Mouse (Mus musculus): ENCODE results near the gene Ushbp1.

- TF ChIP-seq CTCF (IDR thresholded peaks at IDR 0.05; ENCODE audit: control insufficient read depth, insufficient read depth, insufficient read length) (no peak), MAX (IDR thresholded peaks at IDR 0.05) (no peak), USF1 (IDR thresholded peaks at IDR 0.05; ENCODE audit: low read depth) (no peak), CEBPB (IDR thresholded peaks at IDR 0.05; ENCODE audit: low read depth) (no peak), MYOG (IDR thresholded peaks at IDR 0.05; ENCODE audit: control insufficient read depth, extremely low read depth, insufficient read length) (no peak), FOSL1 (IDR thresholded peaks at IDR 0.05; ENCODE audit: insufficient read depth, low read length, poor library complexity, severe bottlenecking) (no peak)
Measured at GRCm38 (mm10) chr8:71411535-71412273, 16.1 kb upstream of the Ushbp1 start.

All from C2C12 (cell line).